Mouse (Mus musculus) liver, embryonic 13.5 days (tissue): ENCODE measurements around the gene Ccdc180. TPM values are rescaled to one million over a fixed set of nuclear protein-coding genes. Genes with fewer than 3 reads are reported as not detected.

ENCODE experiments used
- ATAC-seq: fragments of 200-750 bp; cut with Nextera tagmentation; 2 replicates; pipeline ENCODE4 v1.8.0; 2017; ENCODE audit warnings: low read depth, mild to moderate bottlenecking, moderate number of reproducible peaks, moderate library complexity
- DNase-seq: peaks from one replicate; pipeline ENCODE4 v3.0.0; 2022
- H3K27ac ChIP-seq: fragments of 300-500 bp; sonication (generic); 2 replicates; pipeline ENCODE4 v1.5.1; 2015; ENCODE audit warnings: moderate library complexity, mild to moderate bottlenecking, inconsistent platforms
- H3K27me3 ChIP-seq: fragments of 300-500 bp; sonication (generic); 2 replicates; pipeline ENCODE4 v1.6.1; 2015; ENCODE audit warnings: mild to moderate bottlenecking, inconsistent platforms
- H3K36me3 ChIP-seq: fragments of 300-500 bp; sonication (generic); 2 replicates; pipeline ENCODE4 v1.6.1; 2015; ENCODE audit warnings: mild to moderate bottlenecking, inconsistent platforms
- H3K4me1 ChIP-seq: fragments of 300-500 bp; sonication (generic); replicated peaks from 2 replicates; pipeline ENCODE4 v1.6.1; 2015; ENCODE audit warnings: inconsistent platforms
- H3K4me2 ChIP-seq: fragments of 300-500 bp; sonication (generic); 2 replicates; pipeline ENCODE4 v1.6.1; 2015; ENCODE audit warnings: inconsistent platforms, mild to moderate bottlenecking, moderate library complexity
- H3K4me3 ChIP-seq: fragments of 300-500 bp; sonication (generic); replicated peaks from 2 replicates; pipeline ENCODE4 v1.5.1; 2015; ENCODE audit warnings: mild to moderate bottlenecking, inconsistent platforms
- H3K9ac ChIP-seq: fragments of 300-500 bp; sonication (generic); 2 replicates; pipeline ENCODE4 v1.6.1; 2015; ENCODE audit warnings: mild to moderate bottlenecking, inconsistent platforms
- H3K9me3 ChIP-seq: fragments of 300-500 bp; sonication (generic); replicated peaks from 2 replicates; pipeline ENCODE4 v1.6.1; 2016; ENCODE audit warnings: inconsistent platforms
- WGBS: fragments of 180-500 bp; shearing (Covaris S2); methylation state at CpG from one replicate; pipeline ENCODE4 v1.1.7; 2015; ENCODE audit not compliant: insufficient replicate concordance; 5-methylcytosine and 5-hydroxymethylcytosine counted together
- polyA plus RNA-seq: library from polyadenylated mRNA; unstranded; fragments of >200 nt; fragmentation: Nextera tagmentation; extraction: Ambion mirVana; gene quantifications from 2 replicates; pipeline ENCODE4 v1.2.1, GENCODE M21; 2015

Gene Ccdc180
- polyA plus RNA-seq, 1 experiment from 2014 or later: 0.07 TPM

DNA sequence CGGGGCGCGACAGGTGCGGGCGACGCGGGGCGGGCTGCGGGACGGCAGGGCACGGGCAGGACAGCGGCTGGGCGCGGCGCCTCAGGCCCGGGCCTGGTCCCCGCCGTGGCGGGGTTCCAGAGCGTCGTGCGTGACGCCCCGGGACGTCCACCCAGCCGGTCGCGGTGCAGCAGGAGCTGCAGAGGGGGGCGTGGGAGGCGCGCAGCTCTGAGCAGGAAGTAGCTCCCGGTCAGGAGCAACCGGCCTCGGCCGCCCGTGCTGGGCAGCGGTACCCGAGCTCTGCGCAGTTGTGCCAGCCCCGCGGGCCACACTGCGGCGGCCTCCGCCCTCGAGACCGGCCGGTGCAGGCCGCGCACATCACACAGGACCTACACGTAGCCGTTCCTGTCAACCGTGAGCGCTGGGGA lies 82.3 kb downstream of the Ccdc180 start:
- peak overlapping the region; percentile 99 for H3K4me2 ChIP-seq
- under 1% methylated on average over 44 of the region's 53 CpGs for WGBS
- peak; percentile 67 for ATAC-seq

DNA sequence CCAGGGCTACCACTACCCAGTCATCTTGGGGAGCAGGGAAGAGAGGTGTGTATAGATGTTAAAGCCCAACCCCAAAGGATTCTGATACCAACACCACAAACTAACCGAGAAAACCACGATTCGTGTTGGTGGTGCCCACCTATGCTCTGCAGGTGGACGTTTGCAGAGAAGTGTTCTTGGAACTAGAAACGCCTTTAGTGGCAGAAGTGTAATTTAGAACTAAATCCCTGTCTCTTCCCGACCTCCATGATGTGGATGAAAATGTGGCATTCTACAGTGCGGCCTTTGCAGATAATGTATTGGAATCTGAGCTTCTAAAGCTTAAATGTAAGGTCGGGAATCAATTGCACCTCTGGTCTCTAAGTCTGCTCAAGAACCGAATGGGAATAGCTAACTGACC lies 82.8 kb downstream of the Ccdc180 start:
- WGBS: 33% methylated on average over 9 of the region's 9 CpGs
- H3K36me3 ChIP-seq: no peaks in the 10 kb centered on the region
- no peaks in the 10 kb centered on the region for H3K9me3 ChIP-seq
- peaks cover 42% of the 10 kb centered on the region for H3K27me3 ChIP-seq
- peak overlapping the region; percentile 93 for H3K4me3 ChIP-seq
- ATAC-seq (no peak), DNase-seq (no peak)
- H3K27ac ChIP-seq: no peak overlapping the region
- H3K9ac ChIP-seq: peak overlapping the region; percentile 87
- H3K4me1 ChIP-seq: peaks cover 29% of the 10 kb centered on the region
- H3K4me2 ChIP-seq: peak overlapping the region; percentile 99

More for the DNA sequence above, 82.3 kb downstream of the Ccdc180 start:
- Histone ChIP-seq H3K9me3 (no peaks in the 10 kb centered on the region), H3K4me1 (peaks cover 34% of the 10 kb centered on the region), H3K27ac (no peak overlapping the region), H3K36me3 (no peaks in the 10 kb centered on the region), H3K4me3 (peak overlapping the region; percentile 93), H3K27me3 (peaks cover 42% of the 10 kb centered on the region), H3K9ac (peak overlapping the region; percentile 87)
- no peak for DNase-seq

DNA sequence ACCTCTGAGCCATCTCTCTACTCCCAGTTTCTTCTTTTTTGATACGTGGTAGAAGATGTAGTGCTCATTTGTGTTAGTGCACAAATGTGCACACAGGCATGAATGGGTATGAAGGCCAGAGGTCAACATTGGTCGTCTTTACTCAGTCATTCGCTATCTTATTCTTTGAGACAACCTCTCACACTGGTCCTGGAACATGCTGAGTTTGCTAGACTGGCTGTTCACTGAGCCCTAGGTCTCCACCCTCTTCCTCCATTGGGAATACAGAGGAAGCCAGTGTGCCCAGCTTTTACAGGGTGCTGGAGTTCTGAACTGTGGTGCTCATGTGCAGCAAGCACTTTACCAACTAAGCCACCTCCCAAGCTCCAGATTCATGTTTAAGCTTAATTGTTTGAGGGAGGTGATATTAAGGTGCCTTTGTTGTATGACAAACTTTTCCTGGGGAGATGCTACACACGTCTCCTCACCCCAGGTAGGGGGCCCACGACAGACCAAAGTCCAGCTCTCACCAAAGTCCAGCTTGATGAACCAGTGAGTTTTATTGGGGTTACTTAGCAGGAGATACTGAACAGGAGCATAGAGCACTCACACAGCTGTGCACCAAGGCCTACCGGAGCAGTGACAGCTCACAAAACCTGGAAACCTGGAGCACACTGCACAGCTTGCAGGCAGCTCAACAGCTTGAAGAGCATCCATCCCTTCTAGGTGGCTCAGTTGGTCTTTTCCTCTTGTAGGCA lies 87.0 kb downstream of the Ccdc180 start:
- Histone ChIP-seq H3K36me3 (no peaks in the 10 kb centered on the region), H3K27me3 (peaks cover 35% of the 10 kb centered on the region), H3K4me3 (no peak overlapping the region), H3K4me1 (peaks cover 13% of the 10 kb centered on the region), H3K27ac (no peak overlapping the region), H3K9ac (no peak overlapping the region), H3K9me3 (no peaks in the 10 kb centered on the region), H3K4me2 (no peak overlapping the region)
- DNase-seq (no peak), ATAC-seq (no peak)
- WGBS: 58% methylated on average over 6 of the region's 6 CpGs

DNA sequence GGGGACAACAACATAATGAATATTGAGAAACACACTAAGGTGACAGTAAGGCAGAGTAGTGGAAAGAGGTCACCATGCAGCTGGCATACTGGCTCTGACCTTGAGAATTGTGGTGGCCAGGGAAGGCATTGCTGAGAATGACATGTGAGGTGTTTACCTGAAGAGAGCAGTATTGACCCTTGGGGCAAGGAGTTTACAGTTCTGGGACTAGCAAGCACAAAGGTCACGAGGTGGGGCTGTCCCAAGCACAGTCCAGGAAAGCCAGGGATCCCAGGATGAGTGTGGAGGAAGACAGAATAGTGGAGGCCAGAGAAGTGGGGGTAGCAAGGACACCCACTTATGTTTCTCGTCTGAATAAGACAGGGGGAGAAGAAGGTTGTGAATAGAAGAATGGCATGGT lies 89.8 kb downstream of the Ccdc180 start:
- H3K4me3 ChIP-seq: no peak overlapping the region
- ATAC-seq: no peak
- no peak for DNase-seq

GRCm38 (mm10) chr4:45981054-45981453 lies 91.0 kb downstream of the Ccdc180 start:
- H3K4me2 ChIP-seq: no peak overlapping the region

More for the DNA sequence above, 89.8 kb downstream of the Ccdc180 start:
- Histone ChIP-seq H3K27ac (no peak overlapping the region), H3K4me2 (no peak overlapping the region), H3K4me1 (0 out of 2 replicates have a peak, but pooled peaks cover 2% of the 10 kb centered on the region), H3K27me3 (peaks cover 10% of the 10 kb centered on the region; the same call in 1 of the 2 replicates), H3K9ac (no peak overlapping the region), H3K9me3 (no peaks in the 10 kb centered on the region), H3K36me3 (no peaks in the 10 kb centered on the region)
- WGBS: 31% methylated on average over 2 of the region's 2 CpGs

GRCm38 (mm10) chr4:45990427-45991135 lies 100.5 kb downstream of the Ccdc180 start:
- H3K4me3 ChIP-seq: no peak overlapping the region
- no peak for DNase-seq
- no peak overlapping the region for H3K4me2 ChIP-seq
- H3K27ac ChIP-seq: no peak overlapping the region
- H3K9ac ChIP-seq: no peak overlapping the region
- 46% methylated on average over 6 of the region's 6 CpGs for WGBS
- no peaks in the 10 kb centered on the region for H3K4me1 ChIP-seq
- H3K27me3 ChIP-seq: no peaks in the 10 kb centered on the region
- ATAC-seq: no peak
- no peaks in the 10 kb centered on the region for H3K9me3 ChIP-seq
- no peaks in the 10 kb centered on the region for H3K36me3 ChIP-seq

More at GRCm38 (mm10) chr4:45981054-45981453, 91.0 kb downstream of the Ccdc180 start:
- Histone ChIP-seq H3K4me1 (0 out of 2 replicates have a peak, but pooled peaks cover 2% of the 10 kb centered on the region), H3K4me3 (no peak overlapping the region), H3K9me3 (no peaks in the 10 kb centered on the region), H3K27me3 (0 out of 2 replicates have a peak, but pooled peaks cover 4% of the 10 kb centered on the region), H3K36me3 (no peaks in the 10 kb centered on the region), H3K9ac (no peak overlapping the region), H3K27ac (no peak overlapping the region)
- no peak for ATAC-seq
- no peak for DNase-seq

DNA sequence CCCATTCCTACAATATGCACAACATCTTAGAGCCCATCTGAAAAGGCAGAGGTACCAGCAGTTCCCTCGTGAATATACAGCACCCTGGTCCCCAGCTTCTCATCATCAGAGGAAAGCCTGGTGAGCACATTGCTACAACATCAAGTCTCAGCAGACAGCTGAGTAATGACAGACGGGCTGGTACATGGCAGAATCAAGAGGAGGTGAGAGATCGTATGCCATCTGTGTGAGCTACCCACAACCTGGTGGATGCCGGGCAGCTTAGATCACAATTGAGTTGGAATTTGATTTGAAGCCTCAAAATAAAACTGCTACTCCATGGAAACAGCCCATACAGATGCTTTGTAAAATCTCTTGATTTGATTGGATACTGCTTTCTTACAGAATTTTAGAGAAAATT lies 108.4 kb downstream of the Ccdc180 start:
- DNase-seq (no peak), ATAC-seq (no peak)
- no peaks in the 10 kb centered on the region for H3K36me3 ChIP-seq
- no peak overlapping the region for H3K9ac ChIP-seq
- H3K4me3 ChIP-seq: no peak overlapping the region
- no peaks in the 10 kb centered on the region for H3K27me3 ChIP-seq
- no peak overlapping the region for H3K27ac ChIP-seq
- no peaks in the 10 kb centered on the region for H3K4me1 ChIP-seq
- H3K4me2 ChIP-seq: no peak overlapping the region
- no peaks in the 10 kb centered on the region for H3K9me3 ChIP-seq
- 70% methylated on average over 4 of the region's 4 CpGs for WGBS

Other genes with a start within 250 kb of the Ccdc180 start
- gene Aldh1b1, start 91.3 kb upstream of the Ccdc180 start, polyA plus RNA-seq: 44.1 and 50.6 TPM in 2 replicates
- gene Igfbpl1, start 63.4 kb upstream of the Ccdc180 start, polyA plus RNA-seq: 0.03 and 0.05 TPM in 2 replicates
- gene Stra6l, start 41.6 kb upstream of the Ccdc180 start, polyA plus RNA-seq: 2.9 and 4.0 TPM in 2 replicates
- 5.4 and 8.7 TPM in 2 replicates for gene Tdrd7, start 75.0 kb downstream of the Ccdc180 start, polyA plus RNA-seq
- gene Tmod1, start 148.6 kb downstream of the Ccdc180 start, polyA plus RNA-seq: 42.0 and 53.4 TPM in 2 replicates
- gene Ncbp1, start 248.3 kb downstream of the Ccdc180 start, polyA plus RNA-seq: 52.4 and 64.1 TPM in 2 replicates
- 10.9 and 13.5 TPM in 2 replicates for gene Tstd2, start 248.4 kb downstream of the Ccdc180 start, polyA plus RNA-seq